Mouse (Mus musculus) kidney, postnatal 0 days (tissue): Measurements from ENCODE around the gene Gm20852. TPM values are rescaled to one million over a fixed set of nuclear protein-coding genes. Genes with fewer than 3 reads are reported as not detected.
"Not testable (repeated sequence)": the region's sequence is repeated elsewhere in the genome, so short reads cannot be mapped to it uniquely, and the experiment has no call there.

Experiments used
- ATAC-seq: fragments of 200-750 bp; cut with Nextera tagmentation; replicated peaks from 2 replicates; pipeline ENCODE4 v1.8.0; 2017; ENCODE audit warnings: low read depth, moderate number of reproducible peaks, moderate TSS enrichment, moderate library complexity; ENCODE audit not compliant: low FRiP score
- DNase-seq: peaks from one replicate; pipeline ENCODE4 v3.0.0-alpha.2; 2016; ENCODE audit warnings: low spot score
- H3K27ac ChIP-seq: fragments of 300-500 bp; sonication (generic); 2 replicates; pipeline ENCODE4 v1.5.1; 2014; ENCODE audit warnings: mild to moderate bottlenecking
- H3K27me3 ChIP-seq: fragments of 300-500 bp; sonication (generic); 2 replicates; pipeline ENCODE4 v1.6.1; 2014; ENCODE audit warnings: low read length, mixed read lengths; ENCODE audit not compliant: insufficient read depth
- H3K36me3 ChIP-seq: fragments of 300-500 bp; sonication (generic); 2 replicates; pipeline ENCODE4 v1.6.1; 2014; ENCODE audit warnings: low read length, mixed read lengths; ENCODE audit not compliant: insufficient read depth
- H3K4me1 ChIP-seq: fragments of 300-500 bp; sonication (generic); replicated peaks from 2 replicates; pipeline ENCODE4 v1.6.1; 2014; ENCODE audit warnings: antibody characterized with exemption, low read length, mixed read lengths; ENCODE audit not compliant: insufficient read depth
- H3K4me2 ChIP-seq: fragments of 300-500 bp; sonication (generic); 2 replicates; pipeline ENCODE4 v1.6.1; 2014; ENCODE audit warnings: mild to moderate bottlenecking, low read length, moderate library complexity, mixed read lengths
- H3K4me3 ChIP-seq: fragments of 300-500 bp; sonication (generic); replicated peaks from 2 replicates; pipeline ENCODE4 v1.5.1; 2014; ENCODE audit warnings: low read depth, low read length
- H3K9ac ChIP-seq: fragments of 300-500 bp; sonication (generic); 2 replicates; pipeline ENCODE4 v1.6.1; 2014; ENCODE audit warnings: low read depth, low read length
- H3K9me3 ChIP-seq: fragments of 300-500 bp; sonication (generic); replicated peaks from 2 replicates; pipeline ENCODE4 v1.6.1; 2016; ENCODE audit warnings: low read length, inconsistent platforms, mixed read lengths
- WGBS: fragments of 180-500 bp; shearing (Covaris S2); extraction: QIAGEN DNeasy Blood & Tissue Kit; methylation state at CpG from one replicate; pipeline ENCODE4 v1.1.7; 2014; 5-methylcytosine and 5-hydroxymethylcytosine counted together
- polyA plus RNA-seq: library from polyadenylated mRNA; unstranded; fragments of >200 nt; fragmentation: Nextera tagmentation; extraction: Ambion mirVana; gene quantifications from 2 replicates; pipeline ENCODE4 v1.2.1, GENCODE M21; 2015

Gene Gm20852
- polyA plus RNA-seq: not detected in 2 replicates

DNA sequence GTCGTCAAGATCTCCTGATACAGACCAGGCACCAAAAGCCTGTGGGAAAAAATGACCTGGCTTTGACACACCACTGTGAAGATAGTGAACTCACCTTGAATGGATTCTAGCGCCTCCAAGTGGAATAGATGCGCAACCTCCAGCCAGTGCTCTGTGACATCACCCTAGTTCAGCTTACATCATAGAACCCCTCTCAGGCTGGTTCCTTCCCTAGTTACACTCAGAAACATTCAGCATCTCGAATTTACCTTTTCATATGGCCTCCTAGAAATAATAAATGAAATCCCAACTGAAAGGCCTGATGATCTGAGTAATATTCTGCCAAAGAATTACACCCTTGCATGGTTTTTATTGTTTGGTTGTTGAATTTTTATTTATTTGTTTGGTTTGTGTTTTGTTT, at the start of gene Gm20852:
Gene Gm20852, minus strand, starts transcription at position 101 of the 400 bp plus-strand sequence.
- H3K27ac ChIP-seq, H3K9ac ChIP-seq, DNase-seq, H3K9me3 ChIP-seq, H3K36me3 ChIP-seq, H3K4me3 ChIP-seq, ATAC-seq, H3K4me2 ChIP-seq, H3K4me1 ChIP-seq, H3K27me3 ChIP-seq: not testable (repeated sequence)
- WGBS: no CpG with 5 or more reads among the region's 4 CpGs
